Mouse (Mus musculus) lung, postnatal 0 days (tissue): ENCODE results near the gene Klhl2. TPM values are rescaled to one million over a fixed set of nuclear protein-coding genes. Genes with fewer than 3 reads are reported as not detected.

Source experiments
- ATAC-seq: fragments of 200-750 bp; cut with Nextera tagmentation; 2 replicates; pipeline ENCODE4 v1.8.0; 2017; ENCODE audit warnings: moderate library complexity
- DNase-seq: peaks from one replicate; pipeline ENCODE4 v3.0.0-alpha.2; 2016; ENCODE audit warnings: low spot score
- H3K27ac ChIP-seq: fragments of 300-500 bp; sonication (generic); 2 replicates; pipeline ENCODE4 v1.5.1; 2014; ENCODE audit warnings: antibody characterized with exemption, mild to moderate bottlenecking, low read length, mixed read lengths
- H3K27me3 ChIP-seq: fragments of 300-500 bp; sonication (generic); replicated peaks from 2 replicates; pipeline ENCODE4 v1.6.1; 2014; ENCODE audit warnings: low read length, mixed read lengths; ENCODE audit not compliant: insufficient read depth
- H3K36me3 ChIP-seq: fragments of 300-500 bp; sonication (generic); 2 replicates; pipeline ENCODE4 v1.6.1; 2014; ENCODE audit warnings: low read length, mixed read lengths; ENCODE audit not compliant: insufficient read depth
- H3K4me1 ChIP-seq: fragments of 300-500 bp; sonication (generic); 2 replicates; pipeline ENCODE4 v1.6.1; 2014; ENCODE audit warnings: antibody characterized with exemption, low read depth, low read length, mixed read lengths; ENCODE audit not compliant: insufficient read depth
- H3K4me2 ChIP-seq: fragments of 300-500 bp; sonication (generic); replicated peaks from 2 replicates; pipeline ENCODE4 v1.6.1; 2014; ENCODE audit warnings: low read depth, mild to moderate bottlenecking, low read length, moderate library complexity, mixed read lengths
- H3K4me3 ChIP-seq: fragments of 300-500 bp; sonication (generic); 2 replicates; pipeline ENCODE4 v1.5.1; 2014; ENCODE audit warnings: low read depth, low read length
- H3K9ac ChIP-seq: fragments of 300-500 bp; sonication (generic); replicated peaks from 2 replicates; pipeline ENCODE4 v1.6.1; 2014; ENCODE audit warnings: low read depth, mild to moderate bottlenecking
- H3K9me3 ChIP-seq: fragments of 300-500 bp; sonication (generic); 2 replicates; pipeline ENCODE4 v1.6.1; 2016; ENCODE audit warnings: low read length, mixed read lengths
- CTCF ChIP-seq: IDR thresholded peaks from 2 replicates; pipeline ENCODE4 v1.5.1; 2016; ENCODE audit warnings: antibody characterized with exemption, mild to moderate bottlenecking
- EP300 ChIP-seq: IDR thresholded peaks from 2 replicates; pipeline ENCODE4 v1.6.1; 2016; ENCODE audit warnings: antibody characterized with exemption, mild to moderate bottlenecking, control low read depth
- WGBS: fragments of 180-500 bp; shearing (Covaris S2); extraction: QIAGEN DNeasy Blood & Tissue Kit; methylation state at CpG from one replicate; pipeline ENCODE4 v1.1.7; 2014; 5-methylcytosine and 5-hydroxymethylcytosine counted together
- polyA plus RNA-seq: library from polyadenylated mRNA; unstranded; fragments of >200 nt; fragmentation: Nextera tagmentation; extraction: Ambion mirVana; gene quantifications from 2 replicates; pipeline ENCODE4 v1.2.1, GENCODE M21; 2015

The Klhl2 gene
- polyA plus RNA-seq, 1 experiment from 2014 or later = 12.6 TPM

GRCm38 (mm10) chr8:64746215-64747058 lies 103.4 kb downstream of the Klhl2 start:
- H3K4me2 ChIP-seq = no peak overlapping the region
- no peak overlapping the region for H3K4me3 ChIP-seq
- no peaks in the 10 kb centered on the region for H3K27me3 ChIP-seq
- no peak for DNase-seq
- no peaks in the 10 kb centered on the region for H3K4me1 ChIP-seq
- H3K9ac ChIP-seq = no peak overlapping the region
- H3K27ac ChIP-seq = no peak overlapping the region
- WGBS = 56% methylated on average over 10 of the region's 10 CpGs
- TF ChIP-seq CTCF (no peak), EP300 (no peak)
- peaks cover 7% of the 10 kb centered on the region for H3K36me3 ChIP-seq
- no peak for ATAC-seq
- no peaks in the 10 kb centered on the region for H3K9me3 ChIP-seq

- H3K27ac ChIP-seq = no peak overlapping the region
- no peaks in the 10 kb centered on the region for H3K9me3 ChIP-seq
- 86% methylated on average over 13 of the region's 13 CpGs for WGBS
- no peaks in the 10 kb centered on the region for H3K36me3 ChIP-seq
- no peak for DNase-seq
- no peak for ATAC-seq
- H3K4me3 ChIP-seq = no peak overlapping the region
- no peak overlapping the region for H3K9ac ChIP-seq
- no peaks in the 10 kb centered on the region for H3K4me1 ChIP-seq
- no peaks in the 10 kb centered on the region for H3K27me3 ChIP-seq
- TF ChIP-seq CTCF (no peak), EP300 (no peak)
- H3K4me2 ChIP-seq = no peak overlapping the region
Measured at GRCm38 (mm10) chr8:64740547-64741211, 109.1 kb downstream of the Klhl2 start.

GRCm38 (mm10) chr8:64738916-64739315 lies 110.9 kb downstream of the Klhl2 start:
- Histone ChIP-seq H3K9me3 (no peaks in the 10 kb centered on the region), H3K9ac (no peak overlapping the region), H3K4me1 (no peaks in the 10 kb centered on the region), H3K4me3 (no peak overlapping the region), H3K4me2 (no peak overlapping the region), H3K36me3 (no peaks in the 10 kb centered on the region), H3K27me3 (no peaks in the 10 kb centered on the region), H3K27ac (no peak overlapping the region)
- DNase-seq = peak; percentile 18
- WGBS = 65% methylated on average over 1 of the region's 1 CpGs
- TF ChIP-seq EP300 = no peak
- no peak for TF ChIP-seq CTCF
- no peak for ATAC-seq

- Histone ChIP-seq H3K4me1 (peaks cover 5% of the 10 kb centered on the region; the same call in 1 of the 2 replicates), H3K9me3 (no peaks in the 10 kb centered on the region), H3K36me3 (no peaks in the 10 kb centered on the region), H3K27ac (no peak overlapping the region), H3K27me3 (no peaks in the 10 kb centered on the region), H3K9ac (no peak overlapping the region), H3K4me3 (no peak overlapping the region), H3K4me2 (no peak overlapping the region)
- 69% methylated on average over 3 of the region's 3 CpGs for whole genome bisulfite sequencing
- ATAC-seq (no peak), DNase-seq (peak; percentile 13)
- TF ChIP-seq CTCF = no peak
- TF ChIP-seq EP300 = no peak
Measured at GRCm38 (mm10) chr8:64736767-64737323, 113.0 kb downstream of the Klhl2 start.

- peaks cover 5% of the 10 kb centered on the region; the same call in 1 of the 2 replicates for H3K4me1 ChIP-seq
- no peak overlapping the region for H3K4me2 ChIP-seq
- TF ChIP-seq EP300 (no peak), CTCF (no peak)
- no peaks in the 10 kb centered on the region for H3K36me3 ChIP-seq
- DNase-seq (no peak), ATAC-seq (no peak)
- H3K27ac ChIP-seq = no peak overlapping the region
- 83% methylated on average over 8 of the region's 8 CpGs for WGBS
- H3K4me3 ChIP-seq = no peak overlapping the region
- no peaks in the 10 kb centered on the region for H3K27me3 ChIP-seq
- no peaks in the 10 kb centered on the region for H3K9me3 ChIP-seq
- H3K9ac ChIP-seq = no peak overlapping the region
Measured at GRCm38 (mm10) chr8:64735161-64735560, 114.7 kb downstream of the Klhl2 start.

GRCm38 (mm10) chr8:64733271-64733943 lies 116.4 kb downstream of the Klhl2 start, which contains the start of gene Msmo1:
Gene Msmo1 (minus strand): TSS chr8:64733792.
- under 1% methylated on average over 59 of the region's 60 CpGs for WGBS
- Histone ChIP-seq H3K4me1 (peaks cover 5% of the 10 kb centered on the region; the same call in 1 of the 2 replicates), H3K9me3 (no peaks in the 10 kb centered on the region), H3K4me3 (peak within 1 kb of the TSS; percentile 55), H3K36me3 (no peaks in the 10 kb centered on the region), H3K27ac (peak within 1 kb of the TSS; percentile 48; the same call in 1 of the 2 replicates), H3K27me3 (no peaks in the 10 kb centered on the region), H3K4me2 (peak within 1 kb of the TSS; percentile 67), H3K9ac (peak within 1 kb of the TSS; percentile 35)
- DNase-seq (peak; percentile 99), ATAC-seq (peak; percentile 100)
- TF ChIP-seq CTCF (no peak), EP300 (0 out of 2 replicates have a peak, but pooled peaks have one; percentile 6)
